Mouse (Mus musculus) thymus, adult 2 months (tissue): Measurements from ENCODE around the gene Ccr7.

Source experiments
- CTCF ChIP-seq: fragments of 200-500 bp; IDR thresholded peaks from 2 replicates; pipeline ENCODE4 v1.5.1; 2012; ENCODE audit warnings: mild to moderate bottlenecking, control low read depth, low read length, moderate library complexity, borderline replicate concordance; ENCODE audit not compliant: control insufficient read depth, poor library complexity, insufficient read depth; ENCODE audit errors: extremely low read depth
- POLR2A ChIP-seq: fragments of 200-500 bp; IDR thresholded peaks from 2 replicates; pipeline ENCODE4 v1.6.1; 2012; ENCODE audit warnings: mild to moderate bottlenecking, low read length, control low read depth, moderate library complexity; ENCODE audit not compliant: control insufficient read depth, poor library complexity, insufficient read depth; ENCODE audit errors: extremely low read depth

- no peak for TF ChIP-seq CTCF
- TF ChIP-seq POLR2A: no peak
Observed at GRCm38 (mm10) chr11:99113111-99113510, 41.8 kb downstream of the Ccr7 start.
